Mouse (Mus musculus): ENCODE measurements around the gene Thsd4.

The Thsd4 gene

DNA sequence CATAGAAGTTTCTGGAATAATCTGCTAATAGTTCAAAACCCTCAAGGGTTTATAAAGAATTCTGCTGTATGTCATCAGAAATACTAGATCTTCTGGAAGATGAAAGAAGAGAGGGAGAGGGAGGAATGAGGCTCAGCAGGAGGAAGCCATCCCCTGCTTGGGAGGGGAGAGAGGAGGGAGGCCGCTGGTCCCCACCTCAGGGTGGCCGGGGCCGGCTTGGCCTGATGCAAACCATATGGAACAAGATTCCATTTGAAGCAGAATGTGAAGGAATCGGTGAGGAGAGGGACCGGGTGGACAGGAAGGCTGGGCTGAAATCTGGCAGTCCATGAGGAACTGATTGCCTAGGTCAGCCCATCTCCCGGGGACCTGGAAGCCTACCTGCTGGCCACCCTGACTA, 143.6 kb downstream of the Thsd4 start:
- DNase-seq, result no peak

DNA sequence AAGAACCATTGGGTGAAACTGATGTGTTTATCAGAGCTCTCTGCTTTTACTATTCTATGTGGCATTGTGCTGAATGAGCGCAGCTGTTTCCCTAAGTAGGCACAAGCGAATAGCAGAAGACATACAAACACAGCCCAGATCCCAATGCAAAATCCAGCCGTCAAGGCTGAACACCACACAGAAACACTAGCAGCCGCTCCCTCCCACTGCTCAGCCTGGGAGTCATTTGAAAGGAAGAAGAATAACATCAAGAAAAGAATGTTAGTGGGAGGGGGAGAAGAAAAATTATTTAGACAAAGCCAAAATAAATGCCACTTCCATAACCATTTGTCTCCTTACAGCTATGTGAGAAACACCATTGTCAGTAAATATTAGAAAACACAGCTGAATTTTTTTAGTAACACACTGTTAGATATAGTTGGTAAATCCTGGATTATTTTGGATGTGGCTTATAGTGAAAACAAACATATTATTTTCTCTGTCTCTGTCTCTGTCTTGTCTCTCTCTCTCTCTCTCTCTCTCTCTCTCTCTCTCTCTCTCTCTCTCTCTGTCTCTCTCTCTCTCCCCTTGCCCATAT, 148.6 kb downstream of the Thsd4 start:
- DNase-seq, result no peak

DNA sequence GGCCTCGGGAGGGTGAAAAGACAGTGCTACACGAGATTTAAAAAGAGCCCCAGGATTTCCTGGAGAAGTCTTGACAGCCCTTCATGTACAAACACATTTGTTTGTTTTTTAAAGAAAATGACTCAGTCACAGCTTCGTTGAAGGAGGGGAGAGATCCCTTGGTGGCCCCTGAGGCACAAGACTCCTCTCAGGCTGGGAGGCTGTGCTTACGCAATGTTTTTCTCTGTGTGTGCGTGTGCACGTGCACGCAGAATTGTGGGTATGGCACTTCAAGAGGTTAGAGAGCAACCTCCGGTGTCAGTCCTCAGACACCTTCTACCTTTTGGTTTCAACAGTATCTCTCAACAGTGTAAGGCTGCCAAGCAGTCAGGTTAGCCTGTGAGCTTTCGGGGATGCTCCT, 153.3 kb downstream of the Thsd4 start:
- no peak for DNase-seq

DNA sequence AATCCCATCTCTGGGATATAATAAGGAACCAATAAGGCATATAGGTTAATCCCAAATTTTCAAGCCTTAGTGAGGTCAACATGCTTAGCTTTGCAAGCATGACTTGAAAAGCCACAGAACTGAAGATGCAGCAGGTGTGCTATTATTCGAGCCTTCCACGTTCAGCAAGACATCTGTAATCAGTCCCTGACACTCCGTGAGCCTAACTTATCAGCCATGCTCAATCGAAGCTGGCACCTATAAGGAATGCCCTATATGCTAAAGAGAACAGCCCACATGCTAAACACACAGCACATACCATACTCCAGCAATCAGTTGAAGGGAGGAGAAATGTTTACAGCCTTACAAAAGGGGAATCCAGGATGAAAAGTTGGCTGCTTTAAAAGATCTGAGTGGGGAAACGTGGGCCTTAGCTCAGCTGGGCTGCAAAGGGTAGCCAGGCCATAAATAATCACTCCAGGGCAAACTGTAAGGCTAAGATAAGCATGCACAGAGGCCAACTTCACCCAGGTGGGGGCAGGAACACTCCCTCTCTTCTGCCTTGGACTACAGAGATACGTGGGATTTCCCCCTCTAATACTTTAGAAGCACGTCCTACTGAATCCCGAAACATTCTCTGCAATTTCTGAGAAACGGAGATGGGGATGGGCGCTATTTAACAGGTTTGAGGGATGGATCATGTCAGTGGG, 154.1 kb downstream of the Thsd4 start:
- no peak for DNase-seq

DNA sequence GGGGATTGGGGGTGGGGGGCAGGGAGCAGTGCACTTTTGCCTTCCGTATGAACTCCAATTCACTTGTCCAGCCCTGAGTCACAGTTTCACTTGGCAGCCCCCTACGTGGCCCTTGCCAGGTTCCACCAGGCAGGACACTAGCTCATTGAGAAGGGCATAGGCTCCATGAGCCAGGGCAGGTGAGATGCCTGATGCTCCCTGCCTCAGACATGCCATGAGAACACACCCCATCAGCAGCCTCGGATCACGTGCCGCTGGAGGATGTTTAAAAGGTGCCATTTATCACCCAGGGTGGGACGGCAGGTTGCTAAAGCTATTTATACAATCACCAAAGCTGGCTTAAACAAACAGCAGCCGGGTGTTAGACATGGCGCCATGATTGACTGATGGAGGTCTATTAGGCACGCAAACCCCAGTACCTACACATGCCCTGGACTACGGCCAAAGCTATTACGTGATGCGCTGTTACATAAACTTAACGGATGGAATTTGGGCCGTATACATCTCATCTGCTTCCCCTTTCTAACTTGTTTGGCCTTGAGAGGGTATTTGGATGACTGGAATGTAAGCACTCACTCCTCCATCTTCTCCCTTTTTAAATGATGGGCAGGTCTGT, 157.6 kb downstream of the Thsd4 start:
- DNase-seq, result peak; percentile 15 to 22

DNA sequence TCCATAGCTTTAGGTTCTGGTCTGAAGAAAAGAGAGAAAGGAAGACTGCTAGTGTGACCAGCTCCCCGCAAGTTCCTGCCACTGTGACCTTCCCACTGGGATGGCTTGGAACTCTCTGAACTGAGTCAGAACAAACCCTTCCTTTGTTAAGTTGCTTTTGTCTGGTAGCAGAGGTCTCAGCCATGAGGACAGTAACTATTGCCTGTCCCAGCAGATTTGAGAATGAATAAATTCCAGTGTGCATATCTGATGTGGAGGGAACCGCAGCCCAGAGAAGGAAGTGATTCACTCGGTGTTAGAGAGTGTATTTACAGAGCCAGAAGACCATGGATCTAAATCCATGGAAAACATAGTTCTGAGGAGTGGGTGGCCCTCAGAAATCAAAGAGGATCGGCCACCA, 169.5 kb downstream of the Thsd4 start:
- no peak for DNase-seq

DNA sequence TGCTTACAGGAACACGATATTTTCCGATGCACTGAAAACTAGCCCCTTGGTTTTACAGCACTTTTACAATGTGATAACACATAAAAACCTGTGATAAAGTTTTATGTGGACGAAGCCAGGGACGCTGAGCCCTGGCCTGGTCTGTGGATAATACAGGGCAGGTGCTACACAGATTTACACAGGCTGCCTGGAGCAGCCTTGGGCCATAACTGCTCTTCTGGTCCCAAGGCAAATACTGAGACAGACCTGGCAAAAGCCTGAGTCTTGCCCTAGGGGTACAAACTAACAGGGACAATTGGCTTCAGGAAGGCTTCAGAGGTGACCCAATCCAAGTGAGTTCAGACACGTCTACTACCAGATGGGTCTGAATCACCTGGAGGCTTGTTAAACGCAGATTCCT, 170.7 kb downstream of the Thsd4 start:
- no peak for DNase-seq

DNA sequence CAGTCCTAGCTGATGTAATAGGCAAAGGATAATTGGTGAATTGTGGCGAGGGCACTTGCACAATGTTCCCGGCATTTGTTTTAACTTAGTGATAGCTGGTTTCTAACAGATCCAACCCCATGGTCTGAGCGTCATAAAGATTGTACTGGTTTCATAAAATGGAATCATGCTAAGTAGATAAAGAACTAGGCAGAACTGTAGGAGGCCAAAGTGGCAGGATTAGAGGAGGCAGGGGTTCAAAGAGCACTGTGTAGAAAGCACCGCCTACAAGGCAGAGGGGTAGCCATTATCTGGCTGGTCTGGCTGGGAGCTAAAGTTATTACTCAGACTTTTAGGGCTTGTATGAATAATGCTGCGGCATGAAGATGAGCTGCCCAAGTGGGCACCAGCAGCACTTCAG, 185.7 kb downstream of the Thsd4 start:
- DNase-seq, result no peak

DNA sequence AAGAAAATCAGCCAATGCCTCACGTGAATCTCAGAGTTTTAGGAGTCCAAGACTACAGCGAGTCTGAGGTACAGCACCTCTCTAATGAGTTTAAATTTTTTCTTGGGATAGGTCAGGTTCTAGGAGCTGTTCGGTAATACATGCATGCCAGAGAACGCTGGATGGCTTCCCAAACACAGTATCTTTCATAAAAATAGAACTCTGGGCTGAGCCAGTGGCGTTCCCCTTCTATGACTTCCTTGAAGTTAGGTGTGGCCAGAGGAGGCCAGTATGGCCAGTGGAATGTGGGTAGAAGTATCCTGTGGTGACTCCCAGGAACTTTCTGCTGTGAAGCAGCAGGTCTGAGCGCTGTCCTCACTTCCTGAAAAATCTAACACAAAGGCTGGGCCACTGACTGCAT, 186.4 kb downstream of the Thsd4 start:
- DNase-seq, result no peak

DNA sequence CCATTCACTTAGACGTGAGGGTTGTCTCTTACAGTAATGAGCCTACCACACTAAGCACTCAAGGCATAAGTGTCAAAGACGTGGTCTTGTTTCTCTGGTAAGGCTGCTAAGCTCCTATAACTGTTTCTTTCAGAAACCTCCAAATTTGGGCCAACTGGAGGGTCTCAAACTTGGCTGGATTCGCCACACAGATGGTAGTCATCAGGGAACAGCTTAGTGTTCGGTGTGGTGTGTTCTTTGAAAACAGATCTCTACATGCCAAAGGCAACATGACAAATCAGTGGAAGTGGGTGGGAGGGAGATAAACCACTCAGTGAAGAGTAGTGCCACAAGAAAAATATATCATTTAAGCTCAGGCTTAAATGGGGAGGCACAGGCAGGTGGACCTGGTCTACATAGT, 191.9 kb downstream of the Thsd4 start:
- DNase-seq, result peak; percentile 38 to 54

DNA sequence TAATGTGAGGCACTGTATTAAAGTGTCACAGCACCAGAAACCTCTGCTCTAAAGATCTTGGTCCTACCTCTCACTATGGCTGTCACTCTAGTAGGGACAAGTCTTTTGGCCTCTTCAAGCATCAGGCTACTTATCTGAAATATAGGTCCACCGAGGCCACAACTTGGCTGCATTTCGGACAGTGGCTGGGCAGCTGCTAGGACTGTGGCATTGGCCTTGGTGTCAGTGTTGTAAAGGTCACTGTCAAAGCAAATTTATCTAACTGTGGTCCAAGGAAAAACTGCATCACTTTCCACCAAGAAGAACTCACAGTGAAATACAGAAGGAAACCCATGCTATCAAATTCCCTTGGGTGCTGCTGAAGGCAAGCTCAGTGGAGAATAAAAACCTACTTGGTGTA, 197.1 kb downstream of the Thsd4 start:
- DNase-seq, result no peak

DNA sequence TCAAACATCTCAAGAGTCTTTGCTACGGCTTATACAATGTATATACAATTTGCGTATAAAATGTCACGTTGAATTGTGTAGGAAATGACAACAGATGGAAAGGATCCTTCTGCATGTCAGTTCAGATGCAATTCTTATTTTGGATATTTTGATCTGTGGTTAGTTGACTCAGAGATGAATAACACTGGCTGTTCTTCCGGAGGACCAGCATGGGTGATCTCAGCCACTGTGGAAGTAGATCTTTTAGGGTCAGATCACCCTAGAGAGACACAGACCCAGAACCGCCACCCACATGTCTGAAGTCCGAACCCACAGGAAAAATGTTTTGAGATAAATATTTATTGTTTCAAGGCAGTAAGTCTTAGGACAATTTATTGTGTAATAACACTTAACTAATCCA, 198.4 kb downstream of the Thsd4 start:
- DNase-seq, result no peak

DNA sequence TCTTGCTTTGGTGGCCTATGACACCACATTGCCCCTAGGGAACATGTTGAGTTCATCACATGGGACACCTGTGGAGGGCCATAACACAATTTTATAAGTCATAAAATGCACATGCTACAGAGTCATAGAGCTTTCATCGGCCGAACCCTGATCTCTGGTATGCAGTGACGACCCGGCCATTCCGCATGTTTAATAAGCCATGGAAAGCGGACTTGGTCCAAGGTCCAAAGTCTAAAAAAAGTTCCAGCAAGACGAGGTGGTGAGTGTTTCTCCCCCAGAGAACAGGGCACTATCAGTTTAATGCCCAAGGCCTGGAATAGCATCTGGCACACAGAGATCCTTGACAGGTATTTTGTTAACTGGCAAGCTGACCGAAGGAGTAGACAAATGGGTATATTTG, 204.6 kb downstream of the Thsd4 start:
- no peak for DNase-seq

DNA sequence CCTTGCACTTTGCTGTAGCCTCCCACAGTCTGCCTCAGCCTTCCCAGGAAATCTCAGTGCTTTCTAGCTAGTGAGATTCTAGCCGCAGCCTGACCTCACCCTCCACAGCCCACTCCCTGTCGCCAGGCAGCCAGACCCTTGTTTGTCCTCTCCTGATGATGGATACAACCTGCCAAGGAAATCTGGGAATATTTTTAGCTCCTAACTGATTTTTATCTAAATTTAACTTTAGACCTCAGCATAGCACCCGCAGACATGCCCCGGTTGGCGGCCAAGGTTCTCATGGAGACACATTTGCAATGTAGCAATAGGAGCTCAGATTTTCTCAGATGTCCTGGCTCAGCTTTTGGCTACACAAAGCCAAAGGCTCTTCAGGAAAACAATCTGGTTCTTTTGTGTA, 205.3 kb downstream of the Thsd4 start:
- DNase-seq, result peak; percentile 61 to 71

DNA sequence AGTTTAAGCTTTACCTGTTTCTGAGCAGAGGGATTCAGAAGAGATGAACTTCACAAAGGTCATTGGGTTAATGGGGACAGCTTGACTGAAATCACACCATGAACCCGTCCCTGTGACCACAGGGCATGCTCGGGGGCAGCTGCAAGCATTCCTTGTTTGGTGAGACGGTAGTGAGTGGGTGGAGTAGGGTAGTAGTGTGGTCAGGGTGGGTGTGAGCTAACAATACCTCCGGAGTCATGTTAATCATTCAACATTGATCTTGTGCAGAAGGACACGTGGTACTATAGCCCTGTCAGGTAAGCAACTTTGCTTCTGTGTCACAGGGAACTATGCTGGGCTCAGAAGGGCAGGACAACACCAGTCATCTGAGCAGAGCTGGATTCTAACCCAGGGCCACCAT, 206.3 kb downstream of the Thsd4 start:
- no peak for DNase-seq

DNA sequence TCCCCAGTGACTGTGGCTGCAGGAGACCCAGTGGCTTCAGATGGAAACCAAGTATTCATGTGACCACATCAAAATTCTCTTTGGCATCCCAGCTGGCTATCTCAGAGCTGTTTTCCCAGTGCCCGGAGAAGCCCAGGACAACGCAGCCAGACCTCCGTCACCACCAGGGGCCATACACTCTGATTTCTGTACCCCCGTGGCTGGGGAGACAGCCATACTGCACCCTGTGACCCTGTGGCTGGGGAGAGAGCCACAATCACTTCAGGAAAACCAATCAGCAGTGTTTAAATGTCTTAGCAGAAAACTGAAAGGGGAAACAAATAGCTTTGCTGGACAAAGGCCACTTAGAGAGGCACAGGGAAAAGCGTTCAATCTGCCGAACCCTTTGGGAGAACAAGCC, 208.2 kb downstream of the Thsd4 start:
- no peak for DNase-seq

DNA sequence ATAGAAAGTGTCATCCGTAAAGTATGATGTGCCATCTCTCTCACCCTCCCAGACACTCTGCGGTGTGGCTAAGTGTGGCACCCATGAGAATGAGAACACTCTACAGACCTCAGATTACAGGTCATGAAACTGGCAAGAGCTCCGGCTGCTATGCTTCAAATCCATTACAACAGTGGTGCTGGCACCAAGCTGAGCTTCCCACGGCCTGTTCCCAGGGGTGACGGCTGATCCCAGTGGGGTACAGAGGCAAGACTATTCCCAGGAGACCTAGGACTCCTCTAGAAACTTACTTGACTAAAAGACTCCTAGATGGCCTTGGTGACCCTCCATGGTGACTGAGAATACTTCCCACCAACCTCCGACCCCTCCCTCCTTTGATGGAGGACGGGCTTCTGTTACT, 209.2 kb downstream of the Thsd4 start:
- no peak for DNase-seq

DNA sequence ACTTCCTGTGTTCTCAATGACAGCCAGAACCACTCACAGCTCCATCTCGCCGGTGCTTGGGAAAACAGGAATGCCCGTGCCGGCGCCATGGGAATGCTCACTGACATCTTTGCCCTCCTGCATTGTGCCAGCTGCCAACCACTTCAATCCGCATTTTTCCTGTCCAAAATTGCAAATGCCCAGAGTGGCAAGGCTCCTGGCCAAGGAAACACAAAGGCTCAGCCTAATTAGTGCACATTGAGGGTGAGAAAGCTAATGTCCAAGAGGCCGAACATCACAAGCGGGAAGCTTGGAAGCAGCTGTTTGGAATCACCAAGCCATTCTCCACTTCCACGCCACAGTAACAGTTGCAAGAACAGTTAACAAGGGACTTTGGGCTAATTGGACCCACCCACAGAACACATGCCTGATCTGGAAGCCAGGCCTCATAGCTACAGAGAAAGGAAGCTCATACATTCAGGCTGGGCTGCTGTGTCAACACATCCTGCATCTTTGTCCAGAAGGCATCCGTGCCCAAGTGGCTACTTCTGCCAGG, 210.2 kb downstream of the Thsd4 start:
- DNase-seq, result peak; percentile 52 to 55

DNA sequence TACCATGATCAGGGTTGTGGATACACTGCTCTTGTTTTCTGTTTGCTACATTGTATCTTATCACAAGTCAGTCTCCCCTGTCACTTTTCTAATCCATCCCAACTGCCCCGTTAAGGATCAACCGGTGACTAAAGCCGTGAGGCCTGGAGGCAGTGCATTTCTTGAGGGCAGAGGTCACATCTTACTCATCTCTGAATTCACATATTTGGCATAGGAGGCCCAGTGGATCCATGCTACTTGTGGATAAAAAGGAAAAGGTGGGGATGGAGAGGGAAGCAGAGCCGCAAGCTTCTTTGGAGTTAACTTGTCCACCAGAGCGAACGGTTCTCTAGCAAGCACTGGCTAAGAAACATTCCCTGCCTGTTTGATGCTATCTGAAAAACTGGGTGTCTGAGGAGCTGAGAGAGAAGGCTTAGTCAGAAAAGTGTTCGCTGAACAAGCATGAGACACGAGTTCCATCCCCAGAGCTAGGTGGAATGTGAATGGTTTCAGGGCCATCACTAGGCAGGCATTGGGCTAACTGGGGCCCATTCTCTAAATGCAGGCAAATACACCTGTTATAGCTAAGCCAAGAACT, 211.0 kb downstream of the Thsd4 start:
- DNase-seq, result no peak

DNA sequence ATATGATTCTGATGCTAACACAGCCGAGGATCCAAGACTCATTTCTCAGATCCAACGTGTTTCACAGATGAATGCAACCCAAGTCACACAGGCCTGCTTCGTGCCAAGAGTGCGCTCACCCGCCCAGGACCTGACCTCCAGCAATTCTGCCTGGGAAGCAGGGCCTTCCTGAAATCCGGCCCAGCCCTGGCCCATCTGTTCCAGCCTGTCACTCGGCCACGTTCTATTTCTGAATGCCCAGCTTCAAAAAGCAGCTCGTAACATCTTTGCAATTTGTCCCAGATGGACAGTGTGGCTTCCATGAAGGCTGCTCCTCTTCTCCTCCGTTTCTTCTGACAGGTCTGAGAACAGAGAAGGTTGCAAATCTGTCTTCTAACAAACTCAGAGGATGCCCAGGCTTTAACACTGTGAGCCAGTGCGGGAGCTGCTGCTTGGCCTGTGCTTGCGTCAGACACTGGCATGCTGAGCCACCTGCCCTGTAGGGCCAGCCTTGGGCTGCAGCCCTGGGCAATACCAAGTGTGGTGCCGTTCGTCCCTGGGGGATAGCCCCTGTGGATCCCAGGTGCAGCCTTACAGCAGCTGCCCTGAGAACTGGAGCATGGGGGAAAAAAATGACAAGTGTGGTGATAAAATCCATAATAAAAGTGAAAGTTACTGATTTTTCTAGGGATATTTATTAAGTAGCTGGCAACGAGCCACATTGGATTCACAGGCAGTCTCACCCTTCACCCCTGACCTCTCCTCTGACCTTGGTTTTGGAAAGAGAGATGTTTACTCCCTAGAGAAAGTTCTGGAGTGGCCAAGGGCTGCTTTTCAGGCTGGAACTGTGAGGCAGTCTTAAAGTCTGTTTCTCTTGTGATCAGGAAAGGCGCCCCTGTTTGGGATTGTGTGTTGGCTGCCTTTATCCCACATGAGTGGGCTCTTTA, 211.8 kb downstream of the Thsd4 start:
- peak; percentile 91 to 94 for DNase-seq

DNA sequence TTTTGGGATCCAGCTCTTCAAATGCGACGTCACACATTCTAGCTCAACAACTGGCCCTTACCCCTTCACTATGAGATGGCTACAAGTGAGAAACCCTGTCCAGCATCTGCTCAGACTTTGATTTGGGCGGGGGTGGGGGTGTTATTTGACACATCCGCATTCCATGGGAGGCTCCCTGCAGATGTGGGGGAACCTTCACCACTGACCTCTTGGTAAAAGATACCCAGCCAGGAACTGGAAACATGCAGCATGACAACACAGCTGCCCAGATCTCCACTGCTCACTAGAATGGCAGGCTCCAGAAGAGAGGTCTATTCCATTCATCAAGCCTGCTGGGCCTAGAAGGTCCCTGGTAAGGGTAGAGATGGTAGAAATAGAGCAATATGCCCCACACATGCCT, 213.7 kb downstream of the Thsd4 start:
- no peak for DNase-seq

DNA sequence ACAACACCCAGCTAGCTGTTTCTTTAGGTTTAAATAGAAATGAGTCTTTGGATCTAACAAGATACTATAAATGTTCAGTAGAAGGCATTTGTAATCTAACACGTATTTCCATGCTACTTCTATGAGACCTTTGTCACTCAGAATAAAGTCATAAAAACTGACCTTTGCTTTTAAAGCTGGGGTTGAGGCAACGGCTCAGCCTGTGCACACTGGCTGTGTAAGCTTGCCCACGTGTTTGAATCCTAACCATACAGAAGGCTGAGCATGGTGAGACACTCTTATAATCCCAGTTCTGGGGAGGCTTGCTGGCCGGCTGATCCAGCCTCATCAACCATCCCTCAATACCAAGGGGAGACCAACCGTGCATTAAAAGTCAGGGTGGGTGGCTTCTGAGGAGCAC, 214.4 kb downstream of the Thsd4 start:
- no peak for DNase-seq

DNA sequence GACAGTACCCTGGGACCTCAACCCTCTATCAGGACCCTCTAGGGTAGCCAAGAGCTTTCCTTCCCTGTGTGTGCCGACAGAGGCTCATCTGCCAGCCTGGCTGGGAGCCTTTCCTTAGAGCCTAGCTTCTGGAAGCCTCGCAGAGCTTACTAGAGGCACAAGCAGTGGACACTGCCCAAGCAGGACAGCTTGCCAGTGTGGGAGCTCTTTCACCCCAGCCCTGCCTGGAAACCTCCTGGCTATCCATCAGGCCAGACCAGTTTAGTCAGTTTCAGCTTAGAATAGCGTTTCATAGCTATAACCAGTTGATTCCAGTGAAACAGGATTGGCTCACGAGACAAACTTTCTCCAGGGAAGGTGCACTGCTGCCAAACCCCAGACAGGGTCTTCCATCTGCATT, 215.6 kb downstream of the Thsd4 start:
- peak; percentile 74 to 78 for DNase-seq
